Mouse (Mus musculus): Measurements from ENCODE around the gene Rrp15. TPM values are rescaled to one million over a fixed set of nuclear protein-coding genes. Genes with fewer than 3 reads are reported as not detected.
A peak's percentile ranks its signal among the peaks of the same experiment; 100 is the strongest.

The Rrp15 gene
- total RNA-seq, 2 experiments from 2014 or later: 11.1 to 13.1 TPM

DNA sequence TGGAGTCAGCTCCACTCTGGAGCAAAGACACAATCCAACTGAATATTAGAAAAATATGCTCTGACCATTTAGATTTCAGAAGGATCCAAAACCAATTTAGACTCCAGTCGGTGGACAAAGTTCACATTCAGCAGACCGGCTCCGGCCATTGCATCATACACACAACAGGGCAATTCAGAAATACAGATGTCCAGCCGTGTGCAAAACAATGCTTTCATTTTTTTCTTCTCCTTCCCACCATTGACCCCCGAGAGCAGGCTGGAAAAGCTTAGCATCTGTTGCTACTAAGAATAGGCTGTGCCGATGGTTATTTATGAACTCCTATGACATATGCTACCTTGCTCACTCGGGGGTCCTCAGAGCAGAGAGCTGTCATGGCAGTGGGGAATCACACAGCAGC, 66.6 kb downstream of the Rrp15 start:
- intact Hi-C loops (cut with DNase I): no loop called here
- DNase-seq: peak; percentile 26 to 28

- no peak for DNase-seq
- intact Hi-C loops (cut with DNase I): no loop called here
These were observed 71.5 kb downstream of the Rrp15 start for GRCm38 (mm10) chr1:186677614-186678013.

DNA sequence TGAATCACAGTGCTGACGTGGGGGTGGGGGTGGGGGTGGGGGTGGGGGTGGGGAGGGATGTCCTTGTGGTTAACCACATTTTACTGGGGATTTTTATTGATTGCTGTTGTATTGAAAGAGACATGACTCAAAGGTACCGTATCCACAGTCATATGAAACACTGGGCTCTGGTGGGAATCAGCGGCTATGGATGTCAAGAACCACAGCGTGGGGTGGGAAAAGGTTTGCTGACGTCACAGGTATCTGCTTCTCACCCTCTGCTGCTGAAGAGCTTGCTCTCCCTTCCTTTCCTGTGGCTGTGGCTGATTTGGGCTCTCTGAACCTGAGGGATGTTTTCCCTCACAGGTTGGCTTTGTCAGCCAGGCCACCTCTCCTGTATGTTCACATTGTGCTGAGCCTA, 73.0 kb downstream of the Rrp15 start:
- intact Hi-C loops (cut with DNase I): no loop called here
- DNase-seq: no peak

DNA sequence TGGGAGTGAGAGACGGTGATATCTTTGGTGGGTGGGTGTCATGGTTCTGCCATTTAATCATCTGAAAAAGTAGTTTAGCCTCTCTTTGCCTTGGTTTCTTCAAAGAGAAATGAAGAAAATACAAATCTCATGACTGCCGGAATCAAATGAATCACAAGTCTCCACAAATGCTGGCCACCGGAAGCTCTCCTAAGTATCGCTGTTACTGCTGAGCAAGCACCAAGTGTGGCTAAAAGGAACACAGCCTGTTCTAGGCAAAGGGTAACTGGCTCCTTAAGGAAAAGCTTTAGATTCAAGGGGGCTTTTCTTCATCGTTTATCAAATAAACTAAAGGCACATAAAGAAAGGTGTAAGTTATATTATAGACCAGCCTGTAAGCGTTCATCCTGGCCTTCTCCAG, 73.9 kb downstream of the Rrp15 start:
- intact Hi-C loops (cut with DNase I): no loop called here

GRCm38 (mm10) chr1:186674621-186675020, 74.5 kb downstream of the Rrp15 start:
- intact Hi-C loops (cut with DNase I): no loop called here
- no peak for DNase-seq

More for the DNA sequence above, 73.9 kb downstream of the Rrp15 start:
- DNase-seq: no peak

DNA sequence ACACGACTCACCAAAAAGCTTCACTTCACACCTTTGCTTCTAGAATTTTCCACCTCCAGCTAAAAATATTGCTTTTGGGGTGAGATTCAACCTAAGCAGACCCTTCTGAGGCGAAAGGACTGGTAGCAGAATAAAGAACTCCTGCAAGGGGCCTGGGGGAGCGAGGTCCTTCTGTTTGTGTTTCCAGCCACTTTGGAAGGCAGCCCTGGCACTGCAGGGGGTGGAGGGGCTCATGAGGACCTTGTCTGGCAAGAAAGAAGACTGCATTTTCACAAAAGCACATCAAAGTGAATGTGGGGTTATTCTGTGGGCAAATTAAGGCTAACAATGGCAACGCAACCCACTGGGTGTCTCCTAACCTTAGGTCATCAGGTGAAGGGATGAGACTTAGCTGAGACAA, 76.0 kb downstream of the Rrp15 start:
- intact Hi-C loops (cut with DNase I): no loop called here
- no peak for DNase-seq

Other genes with a start within 250 kb of the Rrp15 start
- 10 to 100 TPM; 14.7 to 16.7 TPM for gene Tgfb2, start 43.4 kb downstream of the Rrp15 start, total RNA-seq (2021)
- under 1 TPM; 0.12 to 0.30 TPM for gene D1Pas1, start 218.1 kb upstream of the Rrp15 start, total RNA-seq (2021)

Data from heart, postnatal 10 days (tissue).